Comparison of ENCODE assay signal across 8 mouse cellular contexts in the genomic region with DNA sequence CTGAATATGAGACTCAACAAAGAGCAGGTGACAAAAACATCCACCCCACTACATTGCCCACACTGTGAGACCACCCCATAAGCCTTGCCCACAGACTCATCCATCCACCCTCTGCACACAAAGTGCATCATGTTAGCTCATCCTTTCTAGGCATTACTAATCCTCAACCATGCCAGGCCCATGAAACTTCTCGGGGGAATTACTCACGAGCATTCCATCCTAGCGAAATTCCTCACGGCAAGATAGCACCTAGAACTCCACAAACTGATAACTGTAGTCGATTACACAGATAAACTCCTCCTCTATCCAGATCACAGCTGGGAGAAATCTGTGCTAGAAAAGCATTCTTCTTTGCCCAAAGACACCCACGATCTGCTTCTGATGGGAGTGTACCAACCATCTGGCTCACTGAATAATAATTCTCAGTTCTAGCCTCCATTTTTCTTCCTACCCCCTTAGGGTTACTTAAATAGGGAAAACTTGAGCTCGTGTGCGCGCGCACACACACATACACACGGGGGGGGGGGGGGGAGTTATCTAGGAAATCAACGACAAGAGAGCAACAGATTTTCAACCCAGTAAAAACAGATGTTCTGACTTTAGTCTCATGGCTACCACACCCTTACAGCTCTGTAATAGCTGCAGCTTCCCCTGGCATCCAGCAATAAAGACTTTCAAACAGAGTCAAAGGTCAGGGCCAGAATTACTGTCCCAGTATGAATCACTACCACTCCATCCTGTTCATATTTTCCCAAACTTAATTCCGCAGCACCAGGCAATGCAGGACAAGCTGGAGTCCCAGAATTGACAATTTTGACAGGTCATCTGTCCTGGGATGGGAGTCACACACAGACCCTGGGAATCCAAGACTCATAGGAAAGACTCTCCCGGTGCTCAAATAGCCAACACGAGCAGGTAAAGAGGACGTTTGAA. TPM values are rescaled to one million over a fixed set of nuclear protein-coding genes. Genes with fewer than 3 reads are reported as not detected.
DNase-seq lines count a peak whose midpoint lies in the region; ATAC-seq and TF ChIP-seq lines count a peak whose summit lies in the region.

No protein-coding gene starts in this region.

- no peaks in the 10 kb centered on the region for H3K36me3 ChIP-seq in heart, postnatal 0 days (replicated peaks; ENCODE audit: control insufficient read depth, insufficient read depth, low read length)
- peaks cover 32% of the 10 kb centered on the region for H3K36me3 ChIP-seq in G1E (replicated peaks)
- no peaks in the 10 kb centered on the region for H3K36me3 ChIP-seq in embryonic facial prominence, embryonic 15.5 days
- H3K36me3 ChIP-seq in liver, embryonic 13.5 days = peaks cover 5% of the 10 kb centered on the region; the same call in 1 of the 2 replicates

- H3K27ac ChIP-seq in heart, postnatal 0 days (ENCODE audit: low read depth) = no peak overlapping the region
- H3K27ac ChIP-seq in embryonic facial prominence, embryonic 15.5 days (replicated peaks) = no peak overlapping the region
- peak overlapping the region; percentile 86 for H3K27ac ChIP-seq in liver, embryonic 13.5 days

- WGBS in heart, postnatal 0 days = 67% methylated on average over 15 of the region's 16 CpGs
- 57% methylated on average over 16 of the region's 16 CpGs for WGBS in embryonic facial prominence, embryonic 15.5 days
- WGBS in liver, embryonic 13.5 days (ENCODE audit: insufficient replicate concordance) = 72% methylated on average over 16 of the region's 16 CpGs

- ATAC-seq in heart, postnatal 0 days (ENCODE audit: insufficient read depth, low read depth) = no peak
- ATAC-seq in G1E (ENCODE audit: extremely low read depth, insufficient number of reproducible peaks, low FRiP score, poor library complexity, severe bottlenecking) = no peak
- ATAC-seq in embryonic facial prominence, embryonic 15.5 days (ENCODE audit: insufficient number of reproducible peaks, low FRiP score, low TSS enrichment, low read depth) = no peak
- no peak for ATAC-seq in liver, embryonic 13.5 days (ENCODE audit: low read depth)

- peak overlapping the region; percentile 87; the same call in 1 of the 2 replicates for H3K4me2 ChIP-seq in heart, postnatal 0 days (ENCODE audit: low read depth, low read length)
- peak overlapping the region; percentile 84 for H3K4me2 ChIP-seq in embryonic facial prominence, embryonic 15.5 days (replicated peaks)
- peak overlapping the region; percentile 76 for H3K4me2 ChIP-seq in liver, embryonic 13.5 days

- peaks cover 22% of the 10 kb centered on the region for H3K4me1 ChIP-seq in heart, postnatal 0 days (ENCODE audit: control insufficient read depth, insufficient read depth)
- peaks cover 72% of the 10 kb centered on the region for H3K4me1 ChIP-seq in G1E (ENCODE audit: insufficient read depth, low read depth, low read length)
- H3K4me1 ChIP-seq in embryonic facial prominence, embryonic 15.5 days = peaks cover 35% of the 10 kb centered on the region
- peaks cover 75% of the 10 kb centered on the region for H3K4me1 ChIP-seq in liver, embryonic 13.5 days (replicated peaks)

- no peak overlapping the region for H3K4me3 ChIP-seq in heart, postnatal 0 days (ENCODE audit: low read depth, low read length)
- peak overlapping the region; percentile 41; the same call in 1 of the 2 replicates for H3K4me3 ChIP-seq in G1E (ENCODE audit: low read depth, low read length)
- 0 out of 2 replicates have a peak overlapping the region, but pooled peaks have one; percentile 73 for H3K4me3 ChIP-seq in embryonic facial prominence, embryonic 15.5 days (replicated peaks)
- H3K4me3 ChIP-seq in liver, embryonic 13.5 days (replicated peaks) = peak overlapping the region; percentile 93

- H3K9me3 ChIP-seq in heart, postnatal 0 days (replicated peaks; ENCODE audit: control insufficient read depth, low read length) = no peaks in the 10 kb centered on the region
- H3K9me3 ChIP-seq in G1E (replicated peaks) = no peaks in the 10 kb centered on the region
- no peaks in the 10 kb centered on the region for H3K9me3 ChIP-seq in embryonic facial prominence, embryonic 15.5 days (replicated peaks)
- no peaks in the 10 kb centered on the region for H3K9me3 ChIP-seq in liver, embryonic 13.5 days (replicated peaks)

- H3K9ac ChIP-seq in heart, postnatal 0 days (replicated peaks; ENCODE audit: low read depth, low read length) = no peak overlapping the region
- H3K9ac ChIP-seq in embryonic facial prominence, embryonic 15.5 days = no peak overlapping the region
- peak overlapping the region; percentile 97 for H3K9ac ChIP-seq in liver, embryonic 13.5 days

- TF ChIP-seq CTCF in heart, postnatal 0 days (IDR thresholded peaks at IDR 0.05; ENCODE audit: low read depth) = no peak
- TF ChIP-seq CTCF in G1E (IDR thresholded peaks at IDR 0.05; ENCODE audit: low read depth, low read length) = no peak

- H3K27me3 ChIP-seq in heart, postnatal 0 days (ENCODE audit: control insufficient read depth, insufficient read depth, low read length) = no peaks in the 10 kb centered on the region
- H3K27me3 ChIP-seq in G1E (ENCODE audit: insufficient read depth, low read length) = no peaks in the 10 kb centered on the region
- no peaks in the 10 kb centered on the region for H3K27me3 ChIP-seq in embryonic facial prominence, embryonic 15.5 days
- no peaks in the 10 kb centered on the region for H3K27me3 ChIP-seq in liver, embryonic 13.5 days

- no peak for TF ChIP-seq EP300 in heart, postnatal 0 days (IDR thresholded peaks at IDR 0.05; ENCODE audit: low read depth)

- DNase-seq in heart, postnatal 0 days (ENCODE audit: low spot score) = no peak
- DNase-seq in heart, postnatal 4 days = no peak
- no peak for DNase-seq in G1E (ENCODE audit: low spot score)
- no peak for DNase-seq in liver, embryonic 13.5 days
- no peak for DNase-seq in ovary, adult 18-20 months (ENCODE audit: low spot score)
- no peak for DNase-seq in spleen, postnatal 36 days (ENCODE audit: low spot score in 2 of 2)
- DNase-seq in adrenal gland, adult 18-20 months (ENCODE audit: low spot score in 2 of 2) = no peak

RNA-seq across cellular contexts. Expression of a gene that starts 2.1 kb away (rescaled TPM):
- 12.4 and 14.7 TPM in 2 replicates for total RNA-seq in heart, postnatal 0 days (2014; rRNA removed; ENCODE audit: low replicate concordance)
- 36.2 and 38.6 TPM in 2 replicates for polyA plus RNA-seq in heart, postnatal 0 days (2015; fragmentation: Nextera tagmentation; extraction: Ambion mirVana)
- 10 to 100 TPM; 25.9 to 28.8 TPM for total RNA-seq in heart, postnatal 4 days (2021)
- total RNA-seq in G1E (2014; fragmentation: Nextera tagmentation) (14.9 and 17.2 TPM in 2 replicates), G1E (2017) (31.4 and 37.9 TPM in 2 replicates)
- 3.8 and 5.6 TPM in 2 replicates for polyA plus RNA-seq in G1E (2012)
- polyA plus RNA-seq in embryonic facial prominence, embryonic 15.5 days (2015; fragmentation: Nextera tagmentation; extraction: Ambion mirVana) = 41.0 and 42.3 TPM in 2 replicates
- polyA plus RNA-seq in liver, embryonic 13.5 days (2015; fragmentation: Nextera tagmentation; extraction: Ambion mirVana) = 30.6 and 33.7 TPM in 2 replicates
- total RNA-seq in adrenal gland, adult 18-20 months (2021) = 10 to 100 TPM; 25.9 to 26.6 TPM

RNA-seq across cellular contexts. Expression of a gene that starts 2.2 kb away (rescaled TPM):
- total RNA-seq in heart, postnatal 0 days (2014; rRNA removed; ENCODE audit: low replicate concordance) = 8.9 and 11.4 TPM in 2 replicates
- 6.4 and 7.1 TPM in 2 replicates for polyA plus RNA-seq in heart, postnatal 0 days (2015; fragmentation: Nextera tagmentation; extraction: Ambion mirVana)
- total RNA-seq in heart, postnatal 4 days (2021) = 10 to 100 TPM; 20.2 to 22.0 TPM
- total RNA-seq in G1E (2014; fragmentation: Nextera tagmentation) = 80.8 and 89.0 TPM in 2 replicates
- total RNA-seq in G1E (2017) = 16.1 and 21.1 TPM in 2 replicates
- polyA plus RNA-seq in G1E (2012) = 106 and 133 TPM in 2 replicates
- 20.4 and 24.2 TPM in 2 replicates for polyA plus RNA-seq in embryonic facial prominence, embryonic 15.5 days (2015; fragmentation: Nextera tagmentation; extraction: Ambion mirVana)
- 8.5 and 12.0 TPM in 2 replicates for polyA plus RNA-seq in liver, embryonic 13.5 days (2015; fragmentation: Nextera tagmentation; extraction: Ambion mirVana)
- total RNA-seq in adrenal gland, adult 18-20 months (2021) = 10 to 100 TPM; 35.6 to 51.9 TPM
